Mouse (Mus musculus): Measurements from ENCODE around the gene Zfp365. TPM values are rescaled to one million over a fixed set of nuclear protein-coding genes. Genes with fewer than 3 reads are reported as not detected.

The Zfp365 gene
- polyA plus RNA-seq, 1 experiment from 2014 or later, result 2.2 TPM

- 89% methylated on average over 6 of the region's 6 CpGs for WGBS
- DNase-seq (no peak), ATAC-seq (ENCODE audit: insufficient read depth) (no peak)
- no peaks in the 10 kb centered on the region for H3K4me1 ChIP-seq (ENCODE audit: insufficient read depth)
- H3K27me3 ChIP-seq (ENCODE audit: insufficient read depth, low read length), result no peaks in the 10 kb centered on the region
- H3K27ac ChIP-seq (ENCODE audit: low read depth), result no peak overlapping the region
- H3K36me3 ChIP-seq (ENCODE audit: insufficient read depth), result no peaks in the 10 kb centered on the region
- H3K4me3 ChIP-seq (ENCODE audit: low read depth, low read length), result no peak overlapping the region
- no peak overlapping the region for H3K4me2 ChIP-seq
- H3K9me3 ChIP-seq (ENCODE audit: low read depth, low read length), result no peaks in the 10 kb centered on the region; the same call in 1 of the 2 replicates
- no peak for TF ChIP-seq CTCF (IDR thresholded peaks at IDR 0.05; ENCODE audit: low read depth)
- H3K9ac ChIP-seq, result no peak overlapping the region
Observed at GRCm38 (mm10) chr10:67921777-67922176, 9.3 kb upstream of the Zfp365 start.

GRCm38 (mm10) chr10:67919706-67920105 lies 7.2 kb upstream of the Zfp365 start:
- 94% methylated on average over 4 of the region's 4 CpGs for WGBS
- Histone ChIP-seq H3K4me1 (ENCODE audit: insufficient read depth) (no peaks in the 10 kb centered on the region), H3K4me2 (no peak overlapping the region), H3K9me3 (ENCODE audit: low read depth, low read length) (no peaks in the 10 kb centered on the region; the same call in 1 of the 2 replicates), H3K9ac (no peak overlapping the region), H3K4me3 (ENCODE audit: low read depth, low read length) (no peak overlapping the region), H3K36me3 (ENCODE audit: insufficient read depth) (no peaks in the 10 kb centered on the region), H3K27me3 (ENCODE audit: insufficient read depth, low read length) (no peaks in the 10 kb centered on the region), H3K27ac (ENCODE audit: low read depth) (no peak overlapping the region)
- no peak for ATAC-seq (ENCODE audit: insufficient read depth)
- DNase-seq, result no peak
- TF ChIP-seq CTCF (IDR thresholded peaks at IDR 0.05; ENCODE audit: low read depth), result no peak

GRCm38 (mm10) chr10:67918194-67918899 lies 5.9 kb upstream of the Zfp365 start:
- no peak overlapping the region for H3K9ac ChIP-seq
- DNase-seq (no peak), ATAC-seq (ENCODE audit: insufficient read depth) (no peak)
- no peak overlapping the region for H3K4me2 ChIP-seq
- TF ChIP-seq CTCF (IDR thresholded peaks at IDR 0.05; ENCODE audit: low read depth), result no peak
- WGBS, result 76% methylated on average over 4 of the region's 4 CpGs
- H3K4me3 ChIP-seq (ENCODE audit: low read depth, low read length), result no peak overlapping the region
- no peaks in the 10 kb centered on the region for H3K9me3 ChIP-seq (ENCODE audit: low read depth, low read length)
- no peak overlapping the region for H3K27ac ChIP-seq (ENCODE audit: low read depth)
- no peaks in the 10 kb centered on the region for H3K27me3 ChIP-seq (ENCODE audit: insufficient read depth, low read length)
- H3K36me3 ChIP-seq (ENCODE audit: insufficient read depth), result no peaks in the 10 kb centered on the region
- H3K4me1 ChIP-seq (ENCODE audit: insufficient read depth), result no peaks in the 10 kb centered on the region

- H3K27me3 ChIP-seq (ENCODE audit: insufficient read depth, low read length), result no peaks in the 10 kb centered on the region
- no peak overlapping the region for H3K4me3 ChIP-seq (ENCODE audit: low read depth, low read length)
- DNase-seq (no peak), ATAC-seq (ENCODE audit: insufficient read depth) (no peak)
- H3K4me2 ChIP-seq, result no peak overlapping the region
- no peaks in the 10 kb centered on the region for H3K4me1 ChIP-seq (ENCODE audit: insufficient read depth)
- WGBS, result 56% methylated on average over 7 of the region's 7 CpGs
- H3K9me3 ChIP-seq (ENCODE audit: low read depth, low read length), result no peaks in the 10 kb centered on the region
- no peak overlapping the region for H3K9ac ChIP-seq
- H3K27ac ChIP-seq (ENCODE audit: low read depth), result no peak overlapping the region
- H3K36me3 ChIP-seq (ENCODE audit: insufficient read depth), result no peaks in the 10 kb centered on the region
- no peak for TF ChIP-seq CTCF (IDR thresholded peaks at IDR 0.05; ENCODE audit: low read depth)
Observed at GRCm38 (mm10) chr10:67917356-67917755, 4.9 kb upstream of the Zfp365 start.

- no peak for TF ChIP-seq CTCF (IDR thresholded peaks at IDR 0.05; ENCODE audit: low read depth)
- Histone ChIP-seq H3K9me3 (ENCODE audit: low read depth, low read length) (no peaks in the 10 kb centered on the region), H3K36me3 (ENCODE audit: insufficient read depth) (no peaks in the 10 kb centered on the region), H3K4me3 (ENCODE audit: low read depth, low read length) (peak overlapping the region; percentile 58), H3K27ac (ENCODE audit: low read depth) (no peak overlapping the region), H3K27me3 (ENCODE audit: insufficient read depth, low read length) (peaks cover 7% of the 10 kb centered on the region; the same call in 1 of the 2 replicates), H3K4me1 (ENCODE audit: insufficient read depth) (no peaks in the 10 kb centered on the region), H3K4me2 (peak overlapping the region; percentile 99), H3K9ac (peak overlapping the region; percentile 58)
- DNase-seq (peak; percentile 12), ATAC-seq (ENCODE audit: insufficient read depth) (peak; percentile 50)
- 18% methylated on average over 33 of the region's 33 CpGs for WGBS
Observed at GRCm38 (mm10) chr10:67911447-67912336, 770 bp downstream of the Zfp365 start.

GRCm38 (mm10) chr10:67907931-67908330 lies 4.5 kb downstream of the Zfp365 start:
- no peaks in the 10 kb centered on the region for H3K9me3 ChIP-seq (ENCODE audit: low read depth, low read length)
- no peak overlapping the region for H3K4me2 ChIP-seq
- no peak overlapping the region for H3K9ac ChIP-seq
- TF ChIP-seq CTCF (IDR thresholded peaks at IDR 0.05; ENCODE audit: low read depth), result no peak
- H3K27me3 ChIP-seq (ENCODE audit: insufficient read depth, low read length), result peaks cover 7% of the 10 kb centered on the region; the same call in 1 of the 2 replicates
- no peak for DNase-seq
- H3K4me1 ChIP-seq (ENCODE audit: insufficient read depth), result no peaks in the 10 kb centered on the region
- H3K36me3 ChIP-seq (ENCODE audit: insufficient read depth), result no peaks in the 10 kb centered on the region
- no peak for ATAC-seq (ENCODE audit: insufficient read depth)
- H3K27ac ChIP-seq (ENCODE audit: low read depth), result no peak overlapping the region
- WGBS, result 96% methylated on average over 4 of the region's 4 CpGs
- H3K4me3 ChIP-seq (ENCODE audit: low read depth, low read length), result no peak overlapping the region

- no peaks in the 10 kb centered on the region for H3K36me3 ChIP-seq (ENCODE audit: insufficient read depth)
- no peak overlapping the region for H3K27ac ChIP-seq (ENCODE audit: low read depth)
- no peak overlapping the region for H3K4me3 ChIP-seq (ENCODE audit: low read depth, low read length)
- H3K4me1 ChIP-seq (ENCODE audit: insufficient read depth), result no peaks in the 10 kb centered on the region
- peaks cover 7% of the 10 kb centered on the region; the same call in 1 of the 2 replicates for H3K27me3 ChIP-seq (ENCODE audit: insufficient read depth, low read length)
- no peak for DNase-seq
- H3K4me2 ChIP-seq, result no peak overlapping the region
- no peaks in the 10 kb centered on the region for H3K9me3 ChIP-seq (ENCODE audit: low read depth, low read length)
- no peak overlapping the region for H3K9ac ChIP-seq
- no peak for TF ChIP-seq CTCF (IDR thresholded peaks at IDR 0.05; ENCODE audit: low read depth)
- 75% methylated on average over 2 of the region's 2 CpGs for WGBS
- no peak for ATAC-seq (ENCODE audit: insufficient read depth)
Observed at GRCm38 (mm10) chr10:67906926-67907325, 5.5 kb downstream of the Zfp365 start.

All from lung, embryonic 14.5 days (tissue).